Mouse (Mus musculus) hindbrain, postnatal 0 days (tissue): ENCODE measurements around the gene Hacd2. TPM values are rescaled to one million over a fixed set of nuclear protein-coding genes. Genes with fewer than 3 reads are reported as not detected.
A peak's percentile ranks its signal among the peaks of the same experiment; 100 is the strongest.

Experiments used
- ATAC-seq: fragments of 200-750 bp; cut with Nextera tagmentation; 2 replicates; pipeline ENCODE4 v1.8.0; 2017; ENCODE audit warnings: mild to moderate bottlenecking, moderate TSS enrichment, moderate library complexity
- DNase-seq: peaks from one replicate; pipeline ENCODE4 v3.0.0-alpha.2; 2015; ENCODE audit warnings: low spot score
- H3K27ac ChIP-seq: fragments of 300-500 bp; sonication (generic); 2 replicates; pipeline ENCODE4 v1.5.1; 2014; ENCODE audit warnings: mild to moderate bottlenecking
- H3K27me3 ChIP-seq: fragments of 300-500 bp; sonication (generic); 2 replicates; pipeline ENCODE4 v1.6.1; 2014; ENCODE audit warnings: low read length, mixed read lengths; ENCODE audit not compliant: insufficient read depth
- H3K36me3 ChIP-seq: fragments of 300-500 bp; sonication (generic); 2 replicates; pipeline ENCODE4 v1.6.1; 2014; ENCODE audit warnings: low read length, mixed read lengths; ENCODE audit not compliant: insufficient read depth
- H3K4me1 ChIP-seq: fragments of 300-500 bp; sonication (generic); 2 replicates; pipeline ENCODE4 v1.6.1; 2014; ENCODE audit warnings: antibody characterized with exemption, low read length, mixed read lengths; ENCODE audit not compliant: insufficient read depth
- H3K4me2 ChIP-seq: fragments of 300-500 bp; sonication (generic); 2 replicates; pipeline ENCODE4 v1.6.1; 2014; ENCODE audit warnings: low read depth, mild to moderate bottlenecking, low read length, moderate library complexity, mixed read lengths
- H3K4me3 ChIP-seq: fragments of 300-500 bp; sonication (generic); 2 replicates; pipeline ENCODE4 v1.5.1; 2014; ENCODE audit warnings: low read length
- H3K9ac ChIP-seq: fragments of 300-500 bp; sonication (generic); replicated peaks from 2 replicates; pipeline ENCODE4 v1.6.1; 2014; ENCODE audit warnings: mild to moderate bottlenecking, low read length, moderate library complexity, mixed read lengths
- H3K9me3 ChIP-seq: fragments of 300-500 bp; sonication (generic); 2 replicates; pipeline ENCODE4 v1.6.1; 2016; ENCODE audit warnings: low read length, mixed read lengths
- CTCF ChIP-seq: IDR thresholded peaks from 2 replicates; pipeline ENCODE4 v1.5.1; 2016; ENCODE audit warnings: antibody characterized with exemption, control low read depth, low read depth
- WGBS: fragments of 180-500 bp; shearing (Covaris S2); extraction: QIAGEN DNeasy Blood & Tissue Kit; methylation state at CpG from one replicate; pipeline ENCODE4 v1.1.7; 2014; 5-methylcytosine and 5-hydroxymethylcytosine counted together
- polyA plus RNA-seq: library from polyadenylated mRNA; unstranded; fragments of >200 nt; fragmentation: Nextera tagmentation; extraction: Ambion mirVana; gene quantifications from 2 replicates; pipeline ENCODE4 v1.2.1, GENCODE M21; 2015
- total RNA-seq: library from RNA; depleted of rRNA; stranded (reverse); fragments of >200 nt; gene quantifications from 2 replicates; pipeline ENCODE4 v1.2.3, GENCODE M21; 2014

Hacd2 gene
- total and polyA plus RNA-seq, 2 experiments from 2014 or later: 11.7 to 60.0 TPM

- Histone ChIP-seq H3K27me3 (no peaks in the 10 kb centered on the region), H3K36me3 (no peaks in the 10 kb centered on the region), H3K4me1 (no peaks in the 10 kb centered on the region), H3K9ac (no peak overlapping the region), H3K9me3 (no peaks in the 10 kb centered on the region), H3K4me2 (no peak overlapping the region), H3K4me3 (no peak overlapping the region), H3K27ac (no peak overlapping the region)
- WGBS: 89% methylated on average over 3 of the region's 3 CpGs
- no peak for TF ChIP-seq CTCF
- DNase-seq (no peak), ATAC-seq (no peak)
These were observed 34.6 kb downstream of the Hacd2 start for GRCm38 (mm10) chr16:35056786-35057185.

- Histone ChIP-seq H3K27ac (no peak overlapping the region), H3K4me1 (no peaks in the 10 kb centered on the region), H3K9me3 (no peaks in the 10 kb centered on the region), H3K9ac (no peak overlapping the region), H3K4me3 (no peak overlapping the region), H3K27me3 (no peaks in the 10 kb centered on the region), H3K4me2 (no peak overlapping the region), H3K36me3 (no peaks in the 10 kb centered on the region)
- 56% methylated on average over 2 of the region's 2 CpGs for WGBS
- ATAC-seq (0 out of 2 replicates have a peak, but pooled peaks have one; percentile 55), DNase-seq (peak; percentile 62)
- TF ChIP-seq CTCF: peak; percentile 67
These were observed 38.8 kb downstream of the Hacd2 start for GRCm38 (mm10) chr16:35061017-35061416.

- TF ChIP-seq CTCF: no peak
These were observed 43.5 kb downstream of the Hacd2 start for GRCm38 (mm10) chr16:35065724-35066123.

GRCm38 (mm10) chr16:35067095-35067494 is 44.9 kb downstream of the Hacd2 start:
- no peak for DNase-seq
- no peak overlapping the region for H3K4me3 ChIP-seq
- H3K4me2 ChIP-seq: no peak overlapping the region
- 62% methylated on average over 8 of the region's 8 CpGs for WGBS
- no peaks in the 10 kb centered on the region for H3K36me3 ChIP-seq
- TF ChIP-seq CTCF: no peak
- H3K27ac ChIP-seq: no peak overlapping the region
- H3K4me1 ChIP-seq: no peaks in the 10 kb centered on the region
- no peak overlapping the region for H3K9ac ChIP-seq
- H3K27me3 ChIP-seq: no peaks in the 10 kb centered on the region
- ATAC-seq: no peak
- no peaks in the 10 kb centered on the region for H3K9me3 ChIP-seq

More at GRCm38 (mm10) chr16:35065724-35066123, 43.5 kb downstream of the Hacd2 start:
- Histone ChIP-seq H3K27ac (no peak overlapping the region), H3K27me3 (no peaks in the 10 kb centered on the region), H3K9me3 (no peaks in the 10 kb centered on the region), H3K4me1 (no peaks in the 10 kb centered on the region), H3K4me2 (no peak overlapping the region), H3K4me3 (no peak overlapping the region), H3K36me3 (no peaks in the 10 kb centered on the region), H3K9ac (no peak overlapping the region)
- DNase-seq (peak; percentile 7), ATAC-seq (0 out of 2 replicates have a peak, but pooled peaks have one; percentile 24)
- WGBS: 54% methylated on average over 6 of the region's 6 CpGs

GRCm38 (mm10) chr16:35067631-35068030 is 45.4 kb downstream of the Hacd2 start:
- H3K27me3 ChIP-seq: no peaks in the 10 kb centered on the region
- H3K4me2 ChIP-seq: no peak overlapping the region
- no peak overlapping the region for H3K9ac ChIP-seq
- 88% methylated on average over 3 of the region's 3 CpGs for WGBS
- DNase-seq (no peak), ATAC-seq (no peak)
- no peaks in the 10 kb centered on the region for H3K9me3 ChIP-seq
- H3K4me1 ChIP-seq: no peaks in the 10 kb centered on the region
- no peak overlapping the region for H3K27ac ChIP-seq
- TF ChIP-seq CTCF: no peak
- H3K36me3 ChIP-seq: no peaks in the 10 kb centered on the region
- no peak overlapping the region for H3K4me3 ChIP-seq

DNA sequence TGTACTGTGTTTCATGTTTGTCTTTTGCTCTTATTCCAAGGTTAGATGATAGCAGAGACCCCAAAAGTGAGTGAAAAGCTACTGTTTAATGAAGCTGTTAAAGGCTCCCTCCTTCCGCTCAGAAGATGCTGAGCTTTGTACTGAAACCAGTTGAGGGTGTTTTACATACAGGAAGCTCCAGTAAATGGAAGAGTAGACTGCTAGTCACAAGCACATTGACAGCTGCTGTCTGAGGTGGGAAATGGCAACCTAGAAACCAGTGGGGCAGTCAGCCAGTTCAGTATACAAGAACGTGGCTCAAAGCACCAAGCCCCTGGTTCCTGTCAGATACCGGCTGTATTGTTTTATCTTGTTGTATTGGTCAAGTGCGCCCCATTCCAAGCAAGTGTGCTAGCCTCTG is 46.7 kb downstream of the Hacd2 start:
- TF ChIP-seq CTCF: no peak

DNA sequence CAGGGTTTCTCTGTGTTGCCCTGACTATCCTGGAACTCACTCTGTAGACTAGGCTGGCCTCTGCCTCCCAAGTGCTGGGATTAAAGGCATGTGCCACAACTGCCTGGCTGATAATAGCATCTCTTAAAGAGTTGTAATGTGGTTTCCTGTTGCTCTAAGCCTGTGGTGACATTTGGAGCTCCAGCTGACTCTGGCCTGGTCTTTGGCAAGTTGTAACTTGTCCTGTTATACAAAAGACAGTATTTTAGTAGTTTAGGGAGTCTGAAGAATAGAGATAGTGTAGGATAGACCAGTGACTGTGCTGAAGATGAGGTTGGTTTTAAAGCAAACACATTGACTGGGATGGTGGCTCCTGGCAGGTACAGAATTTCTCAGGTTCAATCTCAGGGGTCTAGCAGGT is 52.2 kb downstream of the Hacd2 start:
- Histone ChIP-seq H3K4me3 (no peak overlapping the region), H3K9me3 (no peaks in the 10 kb centered on the region), H3K9ac (no peak overlapping the region), H3K27me3 (no peaks in the 10 kb centered on the region), H3K36me3 (0 out of 2 replicates have a peak, but pooled peaks cover 5% of the 10 kb centered on the region), H3K4me2 (no peak overlapping the region), H3K4me1 (no peaks in the 10 kb centered on the region), H3K27ac (no peak overlapping the region)
- DNase-seq (no peak), ATAC-seq (no peak)
- TF ChIP-seq CTCF: no peak

More for the DNA sequence above, 46.7 kb downstream of the Hacd2 start:
- H3K27ac ChIP-seq: no peak overlapping the region
- H3K9me3 ChIP-seq: no peaks in the 10 kb centered on the region
- 83% methylated on average over 4 of the region's 4 CpGs for WGBS
- ATAC-seq (no peak), DNase-seq (no peak)
- no peak overlapping the region for H3K9ac ChIP-seq
- H3K4me3 ChIP-seq: no peak overlapping the region
- H3K4me1 ChIP-seq: no peaks in the 10 kb centered on the region
- H3K27me3 ChIP-seq: no peaks in the 10 kb centered on the region
- no peaks in the 10 kb centered on the region for H3K36me3 ChIP-seq
- H3K4me2 ChIP-seq: no peak overlapping the region
